Mouse (Mus musculus) cerebellum, adult 11-12 months (tissue): ENCODE results near the gene Mup5.
"Not testable (repeated sequence)": the region's sequence is repeated elsewhere in the genome, so short reads cannot be mapped to it uniquely, and the experiment has no call there.

ENCODE experiments used
- DNase-seq: peaks from one replicate; pipeline ENCODE4 v3.0.0; 2022

Gene Mup5

DNA sequence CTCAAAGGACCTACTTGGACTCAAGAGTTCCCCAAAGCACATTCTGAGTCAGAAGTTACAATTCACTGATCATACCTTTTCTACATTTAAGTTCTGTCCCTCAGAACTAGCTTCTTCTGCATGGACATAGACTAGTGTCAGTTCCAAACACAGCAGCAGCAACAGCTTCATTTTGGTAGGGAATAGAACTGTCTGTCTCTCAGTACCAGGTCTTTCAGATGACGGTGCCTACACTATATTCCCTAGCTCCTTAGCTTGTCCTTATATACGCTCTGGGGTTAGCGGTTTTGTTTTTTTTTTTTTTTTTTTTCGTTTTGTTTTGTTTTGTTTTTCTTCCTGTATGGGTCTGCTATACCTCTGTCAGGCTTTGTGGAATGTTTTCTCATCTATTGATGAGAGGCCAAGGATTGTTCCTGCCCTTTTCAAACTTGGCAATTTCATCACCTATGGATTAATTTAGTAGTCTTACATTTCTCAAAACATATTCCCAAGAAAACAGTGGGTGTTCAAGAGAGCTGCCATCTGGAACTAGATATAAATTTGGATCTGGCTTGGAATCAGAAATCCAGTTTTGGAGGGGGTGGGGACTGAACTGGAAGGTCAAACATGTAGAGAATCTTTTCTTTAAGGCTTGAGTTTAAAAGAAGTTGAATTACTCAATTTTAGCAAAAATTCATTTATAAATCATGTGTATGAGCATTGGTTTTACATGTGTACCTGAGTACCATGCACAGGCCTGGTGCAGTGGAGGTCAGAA lies at the start of gene Mup5:
Mup5 (minus strand) TSS at position 282 of the 757 bp plus-strand sequence.
- DNase-seq: no peak

DNA sequence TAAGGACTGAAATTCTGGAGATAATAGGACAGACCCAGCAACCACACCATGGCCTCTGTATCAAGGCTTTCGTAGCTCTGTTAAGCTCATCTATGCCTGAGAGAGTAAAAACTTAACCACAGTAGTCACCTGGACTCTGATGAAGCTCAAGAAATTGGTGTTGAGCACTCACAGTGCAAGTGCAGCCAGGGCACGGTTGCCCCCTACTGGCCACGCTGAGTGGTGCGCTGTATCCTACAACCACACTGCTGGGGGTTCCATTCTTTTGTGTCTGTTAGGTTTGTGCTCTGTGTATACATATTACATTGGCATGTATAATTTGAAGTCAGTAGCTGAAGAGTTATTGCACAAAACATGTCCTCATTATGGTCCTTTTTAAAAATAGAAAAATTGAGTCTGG lies 23.1 kb upstream of the Mup5 start:
- DNase-seq: no peak

DNA sequence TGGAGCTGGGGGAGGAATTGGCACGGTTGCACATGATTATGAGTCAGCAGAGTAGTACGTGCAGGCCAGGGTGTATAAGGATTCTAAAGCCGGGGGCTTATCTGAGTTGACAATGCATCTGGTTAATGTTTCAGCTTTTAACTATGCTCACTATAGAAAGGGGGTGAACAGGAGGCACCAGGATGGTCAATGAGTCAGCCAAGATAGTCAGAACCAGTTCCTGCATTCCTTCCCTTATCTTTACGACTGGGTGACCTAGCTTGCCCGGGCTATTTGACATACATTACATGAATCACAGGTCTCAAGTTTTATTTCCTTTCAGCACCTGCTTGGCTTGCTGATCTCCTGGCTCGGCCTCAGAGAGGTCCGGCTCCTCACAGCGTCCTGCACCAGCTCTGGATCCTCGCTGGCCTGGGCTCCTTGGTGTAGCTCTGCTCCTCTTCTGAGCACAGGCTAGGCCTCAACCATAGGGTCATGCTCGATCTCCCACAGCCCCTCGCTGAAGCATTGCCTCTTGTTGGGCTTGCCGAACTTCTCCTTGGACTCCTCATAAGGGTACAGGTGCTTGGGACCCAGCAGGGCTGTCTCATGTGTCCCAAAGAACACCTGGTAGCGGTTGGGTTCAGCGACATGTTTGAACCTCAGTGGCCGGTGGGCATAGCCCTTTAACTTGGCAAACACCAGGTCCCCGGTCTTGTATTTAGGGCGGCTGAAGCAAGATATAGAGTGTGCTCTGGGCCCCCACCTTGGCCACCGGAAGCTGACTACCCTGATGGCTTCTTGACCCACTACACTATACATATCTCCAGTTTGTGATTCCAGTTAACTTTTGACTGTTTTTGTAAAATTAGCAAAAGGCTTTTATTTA lies 21.0 kb upstream of the Mup5 start:
- no peak for DNase-seq

DNA sequence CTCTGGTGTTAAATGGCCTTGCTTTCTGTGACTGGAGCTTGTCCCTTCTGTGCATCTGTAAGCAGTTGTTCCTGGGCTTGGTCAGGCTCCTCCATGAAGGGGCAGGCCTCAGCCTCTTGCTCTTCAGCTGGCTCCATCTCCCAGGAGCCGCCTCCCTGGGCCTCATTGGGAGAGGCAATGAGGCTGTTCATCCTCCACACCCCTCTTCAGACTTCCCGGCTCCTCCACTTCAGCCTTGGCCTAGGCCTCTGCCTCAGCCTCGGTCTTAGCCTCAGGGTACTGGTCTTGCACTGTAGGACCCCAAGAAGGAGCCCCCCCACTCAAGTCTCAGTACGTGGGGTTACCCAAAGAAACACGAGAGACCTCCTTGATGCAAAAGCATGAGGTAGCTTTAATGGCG lies 20.3 kb upstream of the Mup5 start:
- DNase-seq: no peak

DNA sequence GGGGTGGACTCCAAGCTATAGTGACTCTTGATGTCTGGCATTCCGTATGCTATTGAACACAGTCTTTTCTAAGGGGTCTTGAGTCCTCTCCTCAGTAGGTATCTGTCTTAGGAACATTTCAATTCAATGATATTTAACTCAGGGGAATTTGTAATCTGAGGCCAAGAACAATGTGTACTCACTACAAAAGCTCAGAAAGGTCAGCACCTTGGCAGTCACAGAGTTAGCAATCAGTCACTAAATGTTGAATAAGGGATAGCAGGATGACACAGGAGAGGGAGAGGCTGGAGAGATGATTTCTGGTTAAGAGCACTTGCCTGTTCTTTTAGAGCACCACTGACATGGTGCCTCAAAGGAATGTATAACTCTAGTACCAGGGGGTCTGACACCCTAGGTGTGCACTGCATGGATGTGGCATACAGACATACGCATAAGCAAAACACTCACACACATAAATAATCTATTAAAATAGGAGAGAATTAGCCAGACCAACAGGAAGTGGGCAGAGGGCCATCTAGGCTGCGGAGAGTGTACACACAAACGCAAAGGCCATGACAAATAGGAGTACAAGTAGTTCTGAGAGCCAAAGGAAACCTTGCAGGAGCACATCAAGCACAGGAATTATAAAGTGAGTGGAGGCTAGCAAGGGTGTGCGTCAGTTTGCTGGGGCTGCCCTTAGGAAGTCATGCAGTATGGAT lies 9.9 kb upstream of the Mup5 start:
- no peak for DNase-seq

DNA sequence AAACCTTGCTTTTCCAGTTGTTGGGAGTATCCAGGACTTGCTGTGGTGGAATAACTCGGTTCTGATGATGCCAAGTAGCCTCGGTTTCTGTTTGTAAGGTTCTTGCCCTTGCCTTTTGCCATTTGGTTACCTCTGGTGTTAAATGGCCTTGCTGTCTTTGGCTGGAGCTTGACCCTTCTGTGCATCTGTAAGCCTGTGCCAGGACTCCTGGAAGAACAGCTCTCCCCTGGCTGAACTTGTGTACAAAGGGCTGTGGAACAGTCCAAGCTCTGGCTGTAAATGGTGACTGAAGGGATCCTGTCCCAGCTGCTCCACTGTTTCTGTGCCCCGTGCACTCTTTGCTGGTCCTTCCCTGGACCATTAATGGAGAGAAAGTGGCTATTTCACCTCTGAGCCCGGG lies 5.8 kb downstream of the Mup5 start:
- DNase-seq: no peak

DNA sequence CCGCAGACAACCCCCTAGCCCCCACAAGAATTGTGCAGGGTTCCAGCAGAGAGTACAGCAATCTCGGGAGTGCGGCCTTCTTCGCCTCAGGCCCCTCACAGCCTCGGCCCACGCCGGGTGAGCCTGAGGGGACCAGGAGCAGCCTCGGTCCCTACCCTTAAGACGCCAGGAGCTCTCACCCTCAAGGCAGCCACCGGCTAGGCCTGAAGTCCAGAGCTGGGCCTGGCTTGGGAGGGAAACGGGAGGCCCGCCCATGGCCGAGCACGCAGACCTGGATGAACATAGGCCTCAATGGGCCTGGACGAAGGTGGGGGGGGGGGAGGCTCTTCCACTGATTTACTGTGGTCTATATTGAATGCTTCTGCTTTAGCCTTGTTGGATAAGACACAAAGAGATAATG lies 11.8 kb downstream of the Mup5 start:
- DNase-seq: no peak

DNA sequence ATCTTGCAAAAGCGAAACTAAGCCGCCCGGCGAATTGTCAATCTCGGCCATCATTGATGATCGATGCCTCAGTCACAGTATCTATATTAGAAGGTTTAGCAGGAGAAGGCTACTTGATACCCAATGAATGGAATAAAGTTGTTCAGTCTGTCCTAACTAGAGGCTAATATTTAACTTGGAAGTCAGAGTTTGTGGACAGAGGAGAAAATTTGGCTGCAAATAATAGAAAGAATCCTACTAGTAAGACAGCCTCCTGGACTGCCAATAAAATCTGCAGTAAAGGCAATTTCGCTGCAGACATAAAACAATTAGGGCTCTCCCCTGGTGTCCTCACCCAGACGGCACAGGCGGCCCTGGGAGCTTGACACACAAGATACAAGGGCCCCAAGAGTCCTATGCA lies 12.5 kb downstream of the Mup5 start:
- not testable (repeated sequence) for DNase-seq

DNA sequence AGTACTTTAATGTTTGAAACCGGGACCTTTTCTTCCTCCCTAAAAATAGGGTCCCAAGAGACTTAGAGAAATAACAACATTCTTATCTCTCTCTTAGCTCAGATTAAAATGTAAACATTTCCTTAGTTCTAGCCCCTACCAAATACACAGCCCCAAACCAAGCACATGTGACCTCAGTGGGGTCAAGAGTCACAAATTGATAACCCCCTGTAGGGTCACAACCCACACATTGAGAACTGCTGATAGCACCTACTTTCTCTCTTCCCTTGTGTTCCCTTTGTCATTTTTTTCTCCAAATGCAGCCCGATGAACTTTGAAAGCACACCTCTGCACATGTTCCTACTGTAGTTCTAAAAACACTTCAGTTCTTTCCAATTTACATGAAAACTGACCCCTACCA lies 19.4 kb downstream of the Mup5 start:
- no peak for DNase-seq

DNA sequence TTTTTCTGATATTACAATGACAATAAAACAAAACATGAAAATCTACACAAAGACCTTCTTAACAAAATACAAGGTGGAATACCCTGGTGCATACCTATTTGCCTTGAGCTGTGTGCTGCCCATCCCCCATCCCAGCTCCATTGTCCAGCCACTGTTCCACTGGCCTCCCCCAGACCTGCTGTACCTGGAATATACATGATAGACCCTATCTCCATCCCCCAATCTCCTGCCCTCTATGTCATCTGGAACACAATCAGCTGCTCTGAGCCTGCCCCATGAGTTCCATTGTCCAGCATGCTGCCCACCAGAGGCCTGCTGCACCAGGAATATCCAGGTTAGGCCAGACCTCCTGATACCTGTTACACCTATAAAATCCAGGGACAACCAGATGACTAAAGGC lies 21.6 kb downstream of the Mup5 start:
- no peak for DNase-seq

DNA sequence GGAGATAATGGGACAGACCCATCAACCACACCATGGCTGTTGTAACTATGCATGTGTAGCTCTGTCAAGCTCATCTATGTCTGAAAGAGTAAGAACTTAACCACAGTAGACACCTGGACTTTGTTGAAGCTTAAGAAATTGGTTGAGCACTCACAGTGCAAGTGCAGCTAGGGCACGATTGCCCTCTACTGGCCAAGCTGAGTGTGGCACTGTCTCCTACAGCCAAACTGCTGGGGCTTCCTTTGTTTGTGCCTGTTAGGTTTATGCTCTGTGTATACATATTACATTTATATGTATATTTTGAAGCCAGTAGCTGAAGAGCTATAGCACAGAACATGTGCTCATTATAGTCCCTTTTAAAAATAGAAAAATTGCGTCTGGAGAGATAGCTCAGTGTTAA lies 23.8 kb downstream of the Mup5 start:
- not testable (repeated sequence) for DNase-seq

DNA sequence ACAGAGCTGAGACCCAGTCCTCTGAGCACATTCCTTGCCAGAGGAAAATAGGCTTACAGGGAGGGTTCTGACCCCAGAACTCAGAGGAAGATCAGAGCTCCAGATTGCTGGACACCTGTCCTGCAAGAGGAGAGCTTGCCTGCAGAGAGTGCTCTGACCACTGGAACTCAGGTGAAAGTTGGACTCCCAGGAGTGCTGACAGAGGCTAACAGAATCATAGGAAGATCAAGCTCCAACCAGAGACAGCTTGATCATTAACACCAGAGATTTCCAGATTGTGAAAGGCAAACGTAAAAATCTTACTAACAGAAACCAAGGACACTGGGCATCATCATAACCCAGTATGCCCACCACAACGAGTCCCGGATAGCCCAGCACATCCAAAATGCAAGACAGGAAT lies 26.1 kb downstream of the Mup5 start:
- not testable (repeated sequence) for DNase-seq

DNA sequence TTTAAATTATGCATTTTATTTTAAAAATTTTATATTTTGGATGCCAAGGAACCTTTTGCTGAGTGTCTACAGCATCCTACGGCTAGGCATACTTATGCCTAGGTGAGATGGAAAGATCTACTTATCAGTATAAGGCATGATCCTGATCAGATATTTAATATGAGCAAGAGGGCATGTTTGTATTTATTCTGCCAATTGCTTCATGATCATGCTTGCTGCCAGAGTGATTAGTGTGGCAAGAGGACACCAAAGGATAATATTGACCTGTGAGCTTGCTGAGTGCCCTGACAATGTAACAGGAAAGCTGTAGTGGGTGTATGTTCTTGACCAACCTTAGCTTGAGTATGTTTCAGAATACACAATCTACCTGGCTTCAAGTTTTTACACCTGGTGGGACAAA lies 45.3 kb downstream of the Mup5 start:
- DNase-seq: not testable (repeated sequence)

DNA sequence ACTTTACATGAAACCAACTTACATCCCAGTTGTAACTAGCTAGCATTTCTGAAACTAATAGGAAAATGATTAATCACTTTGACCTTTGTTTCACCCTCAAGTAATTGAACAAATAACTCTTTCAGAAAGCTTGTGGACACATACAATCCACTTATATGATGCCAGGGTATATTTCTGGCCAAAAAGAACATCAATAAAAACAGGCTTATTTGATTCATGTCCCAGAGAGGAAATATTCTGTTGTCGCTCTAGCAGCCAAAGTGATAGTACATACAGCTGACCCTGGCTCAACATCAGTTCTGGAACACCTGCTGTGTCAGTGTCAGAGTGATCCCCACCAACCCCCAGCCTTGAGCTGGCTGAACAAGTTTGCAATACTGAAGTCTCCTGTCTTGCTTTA lies 50.8 kb downstream of the Mup5 start:
- not testable (repeated sequence) for DNase-seq

DNA sequence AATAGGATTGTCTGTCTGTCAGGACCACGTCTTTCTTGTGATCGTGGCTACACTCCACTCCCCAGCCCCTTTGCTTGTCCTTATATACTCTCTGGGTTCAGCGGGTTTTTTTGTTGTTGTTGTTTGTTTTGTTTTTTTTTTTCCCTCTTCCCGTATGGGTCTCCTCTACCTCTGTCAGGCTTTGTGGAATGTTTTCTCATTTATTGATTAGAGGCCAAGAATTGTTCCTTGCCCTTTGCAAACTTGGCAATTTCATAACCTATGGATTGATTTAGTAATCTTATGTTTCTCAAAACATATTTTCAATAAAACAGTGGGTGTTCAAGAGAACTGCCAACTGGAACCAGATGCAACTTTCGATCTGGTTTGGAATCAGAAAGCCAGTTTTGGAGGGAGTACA lies 52.9 kb downstream of the Mup5 start, which contains the start of gene Mup19:
Mup19 (minus strand) TSS at position 101 of the 400 bp plus-strand sequence.
- DNase-seq: not testable (repeated sequence)
